Mouse (Mus musculus) urinary bladder, adult 18-20 months (tissue): ENCODE results near the gene Sp9.

Source experiments
- DNase-seq, 2 experiments: peaks; one replicate each; pipeline ENCODE4 v3.0.0; 2022; ENCODE audit warnings: low spot score in 2 of 2, mixed read lengths in 2 of 2

Gene Sp9

GRCm38 (mm10) chr2:73271459-73272161 is at the start of gene Sp9:
Gene Sp9 (plus strand): TSS chr2:73271925.
- no peak for DNase-seq

- DNase-seq: no peak
Measured at GRCm38 (mm10) chr2:73231081-73231480, 40.6 kb upstream of the Sp9 start.

GRCm38 (mm10) chr2:73241299-73241698 is 30.4 kb upstream of the Sp9 start:
- no peak for DNase-seq

GRCm38 (mm10) chr2:73248701-73249100 is 23.0 kb upstream of the Sp9 start:
- no peak for DNase-seq

- DNase-seq: no peak
Measured at GRCm38 (mm10) chr2:73263172-73263765, 8.5 kb upstream of the Sp9 start.

GRCm38 (mm10) chr2:73263794-73264610 is 7.7 kb upstream of the Sp9 start:
- no peak for DNase-seq

GRCm38 (mm10) chr2:73264611-73265195 is 7.0 kb upstream of the Sp9 start:
- DNase-seq: no peak

GRCm38 (mm10) chr2:73266011-73266410 is 5.7 kb upstream of the Sp9 start:
- no peak for DNase-seq

GRCm38 (mm10) chr2:73266623-73267022 is 5.1 kb upstream of the Sp9 start:
- DNase-seq: no peak

GRCm38 (mm10) chr2:73267231-73267630 is 4.5 kb upstream of the Sp9 start:
- no peak for DNase-seq

GRCm38 (mm10) chr2:73267818-73268217 is 3.9 kb upstream of the Sp9 start:
- DNase-seq: no peak

- DNase-seq: no peak
Measured at GRCm38 (mm10) chr2:73268281-73268680, 3.4 kb upstream of the Sp9 start.

- DNase-seq: no peak
Measured at GRCm38 (mm10) chr2:73268836-73269395, 2.8 kb upstream of the Sp9 start.

GRCm38 (mm10) chr2:73269666-73270065 is 2.1 kb upstream of the Sp9 start:
- no peak for DNase-seq

GRCm38 (mm10) chr2:73270071-73270592 is 1.6 kb upstream of the Sp9 start:
- no peak for DNase-seq

GRCm38 (mm10) chr2:73270593-73271458 is 899 bp upstream of the Sp9 start:
- peak in 1 of 2 experiments; percentile 48 for DNase-seq

- DNase-seq: peak in 1 of 2 experiments; percentile 47
Measured at GRCm38 (mm10) chr2:73272351-73273248, 875 bp downstream of the Sp9 start.

GRCm38 (mm10) chr2:73273249-73274118 is 1.8 kb downstream of the Sp9 start:
- DNase-seq: peak in 1 of 2 experiments; percentile 44
